Mouse (Mus musculus) spleen, postnatal 0 days (tissue): ENCODE data around the gene Spin2-ps6. TPM values are rescaled to one million over a fixed set of nuclear protein-coding genes. Genes with fewer than 3 reads are reported as not detected.

ENCODE experiments used
- polyA plus RNA-seq: library from polyadenylated mRNA; unstranded; fragments of >200 nt; fragmentation: Nextera tagmentation; extraction: Ambion mirVana; gene quantifications from 2 replicates; pipeline ENCODE4 v1.2.1, GENCODE M21; 2015

Spin2-ps6 gene
- not detected in 2 replicates for polyA plus RNA-seq

DNA sequence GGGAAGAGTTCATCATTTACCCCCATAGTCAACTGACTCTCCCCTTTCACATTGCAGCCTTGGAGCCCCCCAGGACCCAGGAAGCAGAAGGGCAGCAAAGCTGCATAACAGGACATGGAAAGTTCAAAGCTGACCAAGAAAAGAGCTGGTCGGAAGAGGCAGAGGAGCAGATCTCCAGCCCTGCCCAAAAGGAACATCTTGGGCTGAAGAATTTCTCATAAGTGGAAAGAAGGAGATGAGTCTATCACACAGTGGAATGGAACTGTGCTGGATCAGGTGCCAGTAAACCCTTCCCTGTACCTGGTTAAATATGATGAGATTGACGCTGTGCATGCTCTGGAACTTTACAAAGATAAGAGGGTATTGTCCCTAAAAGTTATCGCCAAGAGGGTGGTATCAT, at the start of gene Spin2-ps6:
Spin2-ps6 (plus strand) TSS at position 301 of the 400 bp plus-strand sequence.

Other genes with a start within 250 kb of the Spin2-ps6 start
- not detected in 2 replicates for gene Btbd35f12, start 78.5 kb downstream of the Spin2-ps6 start, polyA plus RNA-seq